Mouse (Mus musculus): ENCODE data around the gene Git2.
A peak's percentile ranks its signal among the peaks of the same experiment; 100 is the strongest.

GRCm38 (mm10) chr5:114805436-114806350 is 30.4 kb upstream of the Git2 start:
- TF ChIP-seq EP300 (IDR thresholded peaks at IDR 0.05) (peak; percentile 54), CTCF (IDR thresholded peaks at IDR 0.05) (no peak)
